Mouse (Mus musculus) embryonic facial prominence, embryonic 10.5 days (tissue): ENCODE data around the gene Rasgef1b. TPM values are rescaled to one million over a fixed set of nuclear protein-coding genes. Genes with fewer than 3 reads are reported as not detected.

Experiments
- DNase-seq: peaks from one replicate; pipeline ENCODE4 v3.0.0-alpha.2; 2017; ENCODE audit warnings: low spot score
- H3K27ac ChIP-seq: fragments of 300-500 bp; sonication (generic); replicated peaks from 2 replicates; pipeline ENCODE4 v1.5.1; 2016; ENCODE audit warnings: mild to moderate bottlenecking
- H3K27me3 ChIP-seq: fragments of 300-500 bp; sonication (generic); replicated peaks from 2 replicates; pipeline ENCODE4 v1.6.1; 2016; ENCODE audit warnings: low read depth, mild to moderate bottlenecking; ENCODE audit not compliant: poor library complexity, severe bottlenecking
- H3K36me3 ChIP-seq: fragments of 300-500 bp; sonication (generic); replicated peaks from 2 replicates; pipeline ENCODE4 v1.6.1; 2016; ENCODE audit warnings: mild to moderate bottlenecking, moderate library complexity
- H3K4me1 ChIP-seq: fragments of 300-500 bp; sonication (generic); 2 replicates; pipeline ENCODE4 v1.6.1; 2016
- H3K4me3 ChIP-seq: fragments of 300-500 bp; sonication (generic); 2 replicates; pipeline ENCODE4 v1.5.1; 2016; ENCODE audit warnings: mild to moderate bottlenecking, moderate library complexity
- H3K9me3 ChIP-seq: fragments of 300-500 bp; sonication (generic); 2 replicates; pipeline ENCODE4 v1.6.1; 2016; ENCODE audit warnings: mild to moderate bottlenecking
- WGBS: fragments of 180-500 bp; shearing (Covaris S2); methylation state at CpG from one replicate; pipeline ENCODE4 v1.1.7; 2016; 5-methylcytosine and 5-hydroxymethylcytosine counted together
- polyA plus RNA-seq: library from polyadenylated mRNA; unstranded; fragments of >200 nt; fragmentation: Nextera tagmentation; extraction: Ambion mirVana; gene quantifications from 2 replicates; pipeline ENCODE4 v1.2.1, GENCODE M21; 2016

The Rasgef1b gene
- polyA plus RNA-seq, 1 experiment from 2014 or later: 11.8 TPM

DNA sequence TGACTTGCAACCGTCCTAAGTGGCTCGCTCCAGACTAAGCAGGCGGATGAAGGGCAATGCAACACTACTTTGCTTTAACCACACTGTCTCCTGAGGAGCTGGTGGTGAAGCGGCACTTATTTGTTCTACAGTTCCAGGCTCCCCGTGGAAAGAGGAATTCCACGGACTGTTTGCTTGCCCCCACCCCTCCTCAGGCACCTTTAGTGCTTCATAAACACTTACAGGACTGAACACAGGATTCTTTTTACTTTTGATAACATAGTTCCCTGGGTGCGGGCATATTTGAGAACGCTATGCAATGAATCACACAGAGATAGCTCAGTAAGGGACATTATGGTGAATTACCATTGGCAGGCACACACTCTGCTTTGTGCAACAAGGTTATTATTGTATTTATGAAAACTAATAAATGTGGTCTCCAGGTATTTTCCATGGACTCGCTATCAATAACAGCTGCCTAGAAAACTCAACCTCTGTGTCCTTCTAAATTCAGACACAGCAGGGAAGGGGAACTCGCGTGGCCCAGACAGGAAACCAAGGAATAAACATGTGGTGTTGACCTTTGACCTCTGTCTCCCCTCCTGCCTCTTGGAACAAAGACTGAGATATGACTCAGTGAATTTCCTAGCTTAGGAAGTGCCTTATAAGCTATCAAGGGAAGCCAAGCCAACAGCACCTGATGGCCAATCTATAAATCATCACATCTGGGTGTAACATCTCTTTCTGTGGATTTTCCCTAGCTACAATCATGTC lies 486.7 kb downstream of the Rasgef1b start:
- H3K4me1 ChIP-seq: peaks cover 29% of the 10 kb centered on the region
- WGBS: 73% methylated on average over 11 of the region's 11 CpGs
- H3K36me3 ChIP-seq: peaks cover 55% of the 10 kb centered on the region
- no peaks in the 10 kb centered on the region for H3K27me3 ChIP-seq
- no peak overlapping the region for H3K4me3 ChIP-seq
- H3K27ac ChIP-seq: no peak overlapping the region; the same call in 1 of the 2 replicates
- no peaks in the 10 kb centered on the region for H3K9me3 ChIP-seq
- no peak for DNase-seq

DNA sequence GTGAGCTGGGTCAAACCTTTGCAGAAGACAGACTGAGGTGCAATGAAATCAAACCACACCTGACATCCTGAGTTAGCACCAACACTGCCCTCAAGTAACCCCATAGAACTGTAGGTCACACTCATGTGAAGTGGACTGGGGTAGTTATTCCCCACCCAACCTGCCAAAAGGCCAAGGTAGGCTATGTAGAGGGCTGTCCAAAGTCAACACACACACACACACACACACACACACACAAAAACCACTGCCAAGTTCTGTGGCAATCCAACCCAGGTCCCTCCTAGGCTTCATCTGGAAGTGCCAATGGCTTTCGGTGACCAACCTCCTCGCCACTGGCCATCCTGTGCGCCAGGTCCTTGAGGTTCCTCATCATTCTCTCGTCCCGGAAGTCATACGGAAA lies 488.4 kb downstream of the Rasgef1b start:
- Histone ChIP-seq H3K36me3 (peaks cover 68% of the 10 kb centered on the region), H3K4me1 (peaks cover 23% of the 10 kb centered on the region), H3K27me3 (no peaks in the 10 kb centered on the region), H3K4me3 (no peak overlapping the region), H3K27ac (no peak overlapping the region), H3K9me3 (no peaks in the 10 kb centered on the region)
- 90% methylated on average over 6 of the region's 6 CpGs for WGBS
- DNase-seq: no peak

DNA sequence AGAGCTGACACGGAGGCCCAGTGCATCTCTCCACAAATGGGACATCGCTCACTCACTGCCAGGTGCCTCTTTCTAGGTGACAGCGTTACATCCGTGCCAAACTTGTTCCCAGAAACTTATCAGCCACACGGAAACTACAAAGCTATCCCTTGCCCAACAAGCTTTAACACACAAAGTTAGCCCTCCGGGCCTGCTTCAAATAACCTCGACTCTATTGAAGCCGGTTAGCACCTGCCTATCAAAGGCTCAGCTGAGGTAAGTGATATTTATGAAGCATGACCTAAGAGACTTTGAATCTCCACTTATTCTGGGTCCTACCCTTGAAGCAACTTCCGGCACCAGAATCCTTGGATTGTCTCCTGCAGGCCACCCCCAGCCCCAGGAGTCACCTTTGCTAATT lies 489.2 kb downstream of the Rasgef1b start:
- no peak for DNase-seq
- no peaks in the 10 kb centered on the region for H3K27me3 ChIP-seq
- WGBS: 87% methylated on average over 9 of the region's 9 CpGs
- H3K4me3 ChIP-seq: no peak overlapping the region
- H3K9me3 ChIP-seq: no peaks in the 10 kb centered on the region
- H3K4me1 ChIP-seq: peaks cover 23% of the 10 kb centered on the region
- H3K36me3 ChIP-seq: peaks cover 76% of the 10 kb centered on the region
- no peak overlapping the region for H3K27ac ChIP-seq

DNA sequence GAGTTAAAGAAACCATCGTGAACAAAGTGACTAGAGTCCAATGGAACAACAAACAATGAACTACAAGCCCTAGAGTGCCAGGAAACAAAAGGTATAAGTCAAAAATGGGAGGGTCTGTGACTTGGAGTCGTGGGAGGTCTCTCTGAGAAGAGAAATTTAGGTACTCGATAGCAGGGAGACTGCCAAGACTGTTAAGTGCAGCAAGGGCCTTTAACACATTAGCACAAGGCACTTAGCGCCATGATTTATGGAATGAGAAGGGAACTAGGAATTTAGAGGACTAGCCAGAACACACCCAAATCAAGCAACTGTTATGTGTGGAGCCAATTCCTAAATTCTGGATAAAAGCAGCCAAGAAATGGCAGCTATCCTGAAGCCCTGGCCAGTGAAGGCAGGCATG lies 490.7 kb downstream of the Rasgef1b start:
- no peak for DNase-seq
- H3K9me3 ChIP-seq: no peaks in the 10 kb centered on the region
- 92% methylated on average over 4 of the region's 4 CpGs for WGBS
- peaks cover 91% of the 10 kb centered on the region for H3K36me3 ChIP-seq
- no peak overlapping the region for H3K4me3 ChIP-seq
- H3K27me3 ChIP-seq: no peaks in the 10 kb centered on the region
- no peak overlapping the region for H3K27ac ChIP-seq
- peaks cover 14% of the 10 kb centered on the region for H3K4me1 ChIP-seq

DNA sequence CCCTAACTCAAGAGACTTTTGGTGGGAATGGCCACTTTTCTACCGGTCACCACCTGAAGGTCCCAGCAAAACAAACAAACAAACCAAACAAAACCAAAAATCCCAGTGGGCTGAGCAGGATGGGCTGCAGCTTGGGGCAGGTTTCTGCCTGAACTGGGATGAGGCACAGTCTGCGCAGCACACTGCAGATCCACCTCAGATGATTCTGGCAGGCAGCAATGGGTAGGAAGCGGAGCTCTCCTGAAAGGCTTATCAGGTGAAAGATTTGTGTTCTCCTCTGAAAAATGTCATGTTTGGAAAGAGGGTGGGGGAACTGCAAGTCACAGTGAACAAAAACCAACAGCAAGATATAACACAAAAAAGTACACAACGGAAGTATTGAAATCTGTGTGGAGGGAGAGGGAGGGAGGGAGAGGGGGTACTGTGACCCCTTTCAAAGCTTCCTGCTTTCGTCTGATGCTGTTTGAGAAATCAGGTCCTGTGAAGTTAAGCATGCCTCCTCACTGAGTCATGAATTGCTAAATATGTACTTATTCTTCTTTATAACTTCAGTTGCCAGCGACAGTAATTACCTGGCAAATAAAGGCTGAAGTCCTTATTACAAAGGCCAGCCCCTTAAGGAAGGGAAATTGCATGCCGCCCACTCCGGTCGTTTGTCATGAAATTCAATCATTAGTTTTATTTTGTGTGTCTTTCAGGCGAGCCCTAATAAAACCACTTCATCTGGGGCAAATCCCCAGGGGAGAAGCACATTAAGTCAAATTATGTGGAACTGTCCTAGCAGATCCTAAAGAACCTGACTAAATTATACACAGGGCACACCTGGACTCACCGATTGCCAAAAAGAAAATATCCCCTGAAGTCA lies 491.7 kb downstream of the Rasgef1b start:
- Histone ChIP-seq H3K9me3 (no peaks in the 10 kb centered on the region), H3K4me1 (peaks cover 4% of the 10 kb centered on the region), H3K27ac (no peak overlapping the region), H3K4me3 (no peak overlapping the region), H3K27me3 (no peaks in the 10 kb centered on the region), H3K36me3 (peaks cover 94% of the 10 kb centered on the region)
- no peak for DNase-seq
- 81% methylated on average over 11 of the region's 11 CpGs for WGBS

DNA sequence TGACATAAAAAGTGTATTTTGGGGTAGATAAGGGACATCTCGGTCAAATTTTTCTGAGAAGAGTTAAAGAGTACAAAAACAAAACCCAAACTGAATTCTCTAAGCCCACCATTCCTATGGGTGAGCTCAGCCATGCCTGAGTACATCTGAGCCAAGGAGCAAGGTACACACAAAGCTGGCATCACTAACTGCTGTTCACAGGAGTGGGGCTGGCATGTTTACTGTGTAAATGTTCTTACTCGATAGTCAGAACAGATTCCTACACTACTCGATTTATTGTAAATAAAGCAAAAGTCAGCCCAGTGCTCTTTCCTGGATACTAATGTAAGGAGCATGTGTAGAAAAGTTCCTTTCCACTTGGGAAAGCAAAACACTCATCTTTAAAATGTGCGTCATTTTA lies 492.4 kb downstream of the Rasgef1b start:
- Histone ChIP-seq H3K9me3 (no peaks in the 10 kb centered on the region), H3K36me3 (peaks cover 93% of the 10 kb centered on the region), H3K27me3 (no peaks in the 10 kb centered on the region), H3K4me3 (no peak overlapping the region), H3K4me1 (no peaks in the 10 kb centered on the region), H3K27ac (no peak overlapping the region)
- WGBS: 92% methylated on average over 4 of the region's 4 CpGs
- DNase-seq: no peak

DNA sequence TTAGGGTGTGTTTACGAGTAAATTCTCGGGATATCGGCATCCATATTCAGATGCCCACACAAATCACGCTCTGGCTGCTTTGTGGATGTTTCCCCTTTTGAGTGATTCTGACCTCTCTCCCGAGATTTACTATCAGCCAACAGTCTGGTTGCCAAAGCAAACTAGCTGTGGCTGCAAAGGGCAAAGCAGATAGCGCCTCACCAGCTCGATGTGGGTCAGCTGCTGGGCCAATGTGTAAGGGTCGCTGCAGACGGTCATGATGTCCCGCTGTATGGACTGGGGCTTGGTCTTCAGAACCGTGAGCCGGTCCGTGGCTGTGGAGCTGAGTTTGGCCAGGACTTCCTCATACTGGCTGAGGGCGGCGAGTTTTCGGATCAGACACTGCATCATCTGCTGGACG lies 494.6 kb downstream of the Rasgef1b start:
- peaks cover 92% of the 10 kb centered on the region for H3K36me3 ChIP-seq
- no peaks in the 10 kb centered on the region for H3K27me3 ChIP-seq
- H3K27ac ChIP-seq: no peak overlapping the region
- H3K9me3 ChIP-seq: no peaks in the 10 kb centered on the region
- 95% methylated on average over 17 of the region's 17 CpGs for WGBS
- no peak for DNase-seq
- no peak overlapping the region for H3K4me3 ChIP-seq
- H3K4me1 ChIP-seq: no peaks in the 10 kb centered on the region

DNA sequence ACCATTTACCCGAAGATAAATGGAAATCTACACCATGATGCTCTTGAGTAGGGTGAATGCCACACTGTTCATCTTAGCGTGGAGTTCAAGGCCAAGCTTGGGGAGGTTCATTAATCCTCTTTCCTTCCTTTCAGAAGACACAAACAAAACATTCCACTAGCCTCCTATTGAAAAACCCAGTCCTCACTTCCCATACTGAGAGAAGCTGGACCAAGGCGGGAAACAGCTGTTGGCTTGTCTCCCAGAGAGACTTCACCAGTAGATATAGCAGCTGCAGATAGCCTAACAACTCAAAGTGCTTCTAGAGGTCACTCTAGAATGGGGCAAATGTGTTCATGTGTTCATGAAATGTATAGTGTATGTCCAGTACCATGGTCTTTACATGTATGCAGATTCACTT lies 495.7 kb downstream of the Rasgef1b start:
- DNase-seq: no peak
- WGBS: 84% methylated on average over 3 of the region's 3 CpGs

DNA sequence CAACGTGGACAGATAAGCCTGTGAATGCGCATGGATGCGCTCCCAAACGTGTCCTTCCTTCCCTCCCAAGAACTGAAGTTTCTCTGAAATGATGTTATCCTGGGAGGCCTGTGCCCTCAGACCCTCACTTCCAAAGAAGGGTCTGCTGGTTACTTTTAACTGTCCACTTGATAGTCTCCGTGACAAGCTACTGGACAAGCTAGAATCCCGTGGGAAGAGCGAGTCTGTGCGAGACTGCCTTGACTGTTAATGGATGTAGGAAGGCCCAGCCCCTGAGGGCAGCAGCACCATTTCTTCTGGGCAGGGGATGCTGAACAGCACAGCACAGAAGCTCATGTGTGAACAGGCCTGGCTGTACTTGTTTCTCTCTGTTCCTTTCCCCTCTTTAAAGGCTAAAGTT lies 496.5 kb downstream of the Rasgef1b start:
- H3K27ac ChIP-seq: no peak overlapping the region

More for the DNA sequence above, 495.7 kb downstream of the Rasgef1b start:
- no peaks in the 10 kb centered on the region for H3K9me3 ChIP-seq
- H3K4me1 ChIP-seq: no peaks in the 10 kb centered on the region
- H3K36me3 ChIP-seq: peaks cover 95% of the 10 kb centered on the region
- H3K27me3 ChIP-seq: no peaks in the 10 kb centered on the region
- no peak overlapping the region for H3K4me3 ChIP-seq
- H3K27ac ChIP-seq: no peak overlapping the region

DNA sequence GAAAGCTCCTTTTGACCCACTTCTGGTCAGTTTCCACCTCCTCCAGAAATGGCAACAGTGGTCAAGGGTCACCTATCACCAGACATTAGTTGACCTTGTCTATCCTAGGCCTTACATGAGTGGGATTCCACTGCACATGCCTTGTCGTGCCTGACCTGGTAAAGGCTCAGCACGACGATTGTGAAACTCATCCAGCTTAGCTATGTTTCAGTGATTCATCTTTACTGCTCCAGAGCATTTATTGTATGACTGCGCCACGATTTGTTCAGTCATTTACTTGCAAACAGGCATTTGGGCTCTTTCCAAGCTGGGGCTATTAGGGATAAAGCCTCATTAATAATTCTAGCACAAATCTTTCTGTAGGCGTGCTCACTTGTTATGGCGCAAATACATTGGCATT lies 498.4 kb downstream of the Rasgef1b start:
- 93% methylated on average over 7 of the region's 7 CpGs for WGBS
- no peaks in the 10 kb centered on the region for H3K9me3 ChIP-seq
- H3K36me3 ChIP-seq: peaks cover 98% of the 10 kb centered on the region
- DNase-seq: no peak
- H3K4me1 ChIP-seq: no peaks in the 10 kb centered on the region
- no peak overlapping the region for H3K27ac ChIP-seq
- no peaks in the 10 kb centered on the region for H3K27me3 ChIP-seq
- no peak overlapping the region for H3K4me3 ChIP-seq

More for the DNA sequence above, 496.5 kb downstream of the Rasgef1b start:
- Histone ChIP-seq H3K36me3 (peaks cover 95% of the 10 kb centered on the region), H3K4me1 (no peaks in the 10 kb centered on the region), H3K27me3 (no peaks in the 10 kb centered on the region), H3K9me3 (no peaks in the 10 kb centered on the region), H3K4me3 (no peak overlapping the region)
- 88% methylated on average over 8 of the region's 8 CpGs for WGBS
- DNase-seq: no peak

DNA sequence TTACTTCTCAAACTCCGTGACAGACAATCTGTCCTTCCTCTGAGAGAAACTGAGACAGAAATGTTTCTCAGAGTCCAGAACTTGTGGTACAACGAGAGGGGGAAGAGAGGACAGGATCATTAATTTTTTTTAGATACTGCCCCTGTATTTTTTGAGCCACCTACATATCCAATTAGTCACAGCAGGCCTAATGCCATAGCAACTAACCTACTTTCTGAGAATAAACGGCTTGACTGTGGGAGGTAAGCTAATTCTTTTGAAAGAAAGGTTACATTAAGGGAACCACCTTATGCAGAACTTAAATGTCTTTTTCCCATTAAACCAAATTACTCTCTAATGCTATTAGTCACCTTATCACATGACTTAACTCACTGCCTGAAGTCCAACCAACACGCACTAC lies 501.5 kb downstream of the Rasgef1b start:
- H3K27ac ChIP-seq: no peak overlapping the region
- H3K27me3 ChIP-seq: no peaks in the 10 kb centered on the region
- H3K4me1 ChIP-seq: no peaks in the 10 kb centered on the region
- DNase-seq: no peak
- no peaks in the 10 kb centered on the region for H3K9me3 ChIP-seq
- no peak overlapping the region for H3K4me3 ChIP-seq
- peaks cover 94% of the 10 kb centered on the region for H3K36me3 ChIP-seq
- 84% methylated on average over 4 of the region's 4 CpGs for WGBS

DNA sequence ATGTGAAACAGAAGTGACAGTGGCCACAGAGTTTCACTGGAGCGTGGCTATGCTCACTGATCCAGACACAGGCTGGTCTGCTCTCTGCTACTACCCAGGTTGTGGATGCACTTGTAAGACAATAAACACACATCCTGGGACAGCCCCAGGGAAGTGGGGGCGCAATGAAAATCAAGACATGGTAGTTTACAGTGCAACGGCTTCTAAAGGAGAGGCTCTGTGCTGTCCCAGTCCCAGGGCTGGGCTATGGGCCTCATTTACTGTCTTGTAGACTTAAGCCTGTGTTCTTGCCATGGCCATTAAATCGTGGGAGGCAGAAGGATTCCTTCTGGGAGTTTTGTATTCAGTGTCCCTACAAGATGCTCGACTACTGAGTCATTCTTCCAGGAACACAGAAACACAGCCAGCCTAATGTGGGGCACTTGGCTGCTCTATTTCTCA lies 504.3 kb downstream of the Rasgef1b start:
- H3K27ac ChIP-seq: no peak overlapping the region
- 77% methylated on average over 5 of the region's 5 CpGs for WGBS
- no peaks in the 10 kb centered on the region for H3K27me3 ChIP-seq
- H3K9me3 ChIP-seq: no peaks in the 10 kb centered on the region; the same call in 1 of the 2 replicates
- H3K36me3 ChIP-seq: peaks cover 93% of the 10 kb centered on the region
- H3K4me1 ChIP-seq: no peaks in the 10 kb centered on the region
- no peak for DNase-seq
- H3K4me3 ChIP-seq: no peak overlapping the region
